Mouse (Mus musculus): Measurements from ENCODE around the gene Srrm2. TPM values are rescaled to one million over a fixed set of nuclear protein-coding genes. Genes with fewer than 3 reads are reported as not detected.

Gene Srrm2
- polyA plus RNA-seq, 1 experiment from 2014 or later = 439 TPM

GRCm38 (mm10) chr17:23776216-23776615 lies 14.1 kb upstream of the Srrm2 start:
- WGBS = 78% methylated on average over 10 of the region's 10 CpGs
- Histone ChIP-seq H3K36me3 (ENCODE audit: control insufficient read depth, insufficient read depth, low read length) (no peaks in the 10 kb centered on the region), H3K9ac (ENCODE audit: low read length) (no peak overlapping the region), H3K4me2 (no peak overlapping the region), H3K27ac (ENCODE audit: low read depth, low read length) (no peak overlapping the region), H3K4me1 (ENCODE audit: control insufficient read depth, insufficient read depth, low read length) (no peaks in the 10 kb centered on the region; the same call in 1 of the 2 replicates), H3K27me3 (ENCODE audit: control insufficient read depth, insufficient read depth, low read length) (no peaks in the 10 kb centered on the region), H3K9me3 (ENCODE audit: control insufficient read depth, low read length) (no peaks in the 10 kb centered on the region), H3K4me3 (ENCODE audit: low read depth, low read length) (no peak overlapping the region)
- ATAC-seq (ENCODE audit: low FRiP score) = no peak
- DNase-seq (ENCODE audit: low spot score, missing footprints) = peak; percentile 66

- ATAC-seq (ENCODE audit: low FRiP score) (no peak), DNase-seq (ENCODE audit: low spot score, missing footprints) (no peak)
- no peak overlapping the region for H3K27ac ChIP-seq (ENCODE audit: low read depth, low read length)
- H3K4me1 ChIP-seq (ENCODE audit: control insufficient read depth, insufficient read depth, low read length) = no peaks in the 10 kb centered on the region
- H3K4me3 ChIP-seq (ENCODE audit: low read depth, low read length) = no peak overlapping the region
- H3K9me3 ChIP-seq (ENCODE audit: control insufficient read depth, low read length) = no peaks in the 10 kb centered on the region
- 72% methylated on average over 2 of the region's 2 CpGs for WGBS
- no peaks in the 10 kb centered on the region for H3K27me3 ChIP-seq (ENCODE audit: control insufficient read depth, insufficient read depth, low read length)
- no peak overlapping the region for H3K9ac ChIP-seq (ENCODE audit: low read length)
- no peaks in the 10 kb centered on the region for H3K36me3 ChIP-seq (ENCODE audit: control insufficient read depth, insufficient read depth, low read length)
- no peak overlapping the region for H3K4me2 ChIP-seq
These were observed 13.2 kb upstream of the Srrm2 start for GRCm38 (mm10) chr17:23777141-23777540.

- Histone ChIP-seq H3K27me3 (ENCODE audit: control insufficient read depth, insufficient read depth, low read length) (no peaks in the 10 kb centered on the region), H3K9me3 (ENCODE audit: control insufficient read depth, low read length) (no peaks in the 10 kb centered on the region), H3K36me3 (ENCODE audit: control insufficient read depth, insufficient read depth, low read length) (no peaks in the 10 kb centered on the region), H3K4me3 (ENCODE audit: low read depth, low read length) (no peak overlapping the region), H3K4me1 (ENCODE audit: control insufficient read depth, insufficient read depth, low read length) (no peaks in the 10 kb centered on the region), H3K27ac (ENCODE audit: low read depth, low read length) (no peak overlapping the region), H3K9ac (ENCODE audit: low read length) (no peak overlapping the region), H3K4me2 (no peak overlapping the region)
- no peak for ATAC-seq (ENCODE audit: low FRiP score)
- no peak for DNase-seq (ENCODE audit: low spot score, missing footprints)
- WGBS = 59% methylated on average over 2 of the region's 2 CpGs
These were observed 11.9 kb upstream of the Srrm2 start for GRCm38 (mm10) chr17:23778447-23778846.

GRCm38 (mm10) chr17:23783352-23783751 lies 7.0 kb upstream of the Srrm2 start:
- no peak overlapping the region for H3K27ac ChIP-seq (ENCODE audit: low read depth, low read length)
- DNase-seq (ENCODE audit: low spot score, missing footprints) = peak; percentile 69
- H3K9ac ChIP-seq (ENCODE audit: low read length) = no peak overlapping the region
- no peaks in the 10 kb centered on the region for H3K27me3 ChIP-seq (ENCODE audit: control insufficient read depth, insufficient read depth, low read length)
- H3K9me3 ChIP-seq (ENCODE audit: control insufficient read depth, low read length) = no peaks in the 10 kb centered on the region
- no peak overlapping the region for H3K4me3 ChIP-seq (ENCODE audit: low read depth, low read length)
- H3K4me2 ChIP-seq = no peak overlapping the region
- H3K36me3 ChIP-seq (ENCODE audit: control insufficient read depth, insufficient read depth, low read length) = no peaks in the 10 kb centered on the region
- ATAC-seq (ENCODE audit: low FRiP score) = no peak
- peaks cover 6% of the 10 kb centered on the region; the same call in 1 of the 2 replicates for H3K4me1 ChIP-seq (ENCODE audit: control insufficient read depth, insufficient read depth, low read length)

- WGBS = 4% methylated on average over 39 of the region's 43 CpGs
- no peaks in the 10 kb centered on the region for H3K27me3 ChIP-seq (ENCODE audit: control insufficient read depth, insufficient read depth, low read length)
- peak within 1 kb of the TSS; percentile 70 for H3K4me2 ChIP-seq
- DNase-seq (ENCODE audit: low spot score, missing footprints) = peak; percentile 96
- peaks cover 18% of the 10 kb centered on the region for H3K4me1 ChIP-seq (ENCODE audit: control insufficient read depth, insufficient read depth, low read length)
- H3K4me3 ChIP-seq (ENCODE audit: low read depth, low read length) = peak within 1 kb of the TSS; percentile 47
- peak; percentile 71 for ATAC-seq (ENCODE audit: low FRiP score)
- no peaks in the 10 kb centered on the region for H3K36me3 ChIP-seq (ENCODE audit: control insufficient read depth, insufficient read depth, low read length)
- peak within 1 kb of the TSS; percentile 74 for H3K9ac ChIP-seq (ENCODE audit: low read length)
- H3K9me3 ChIP-seq (ENCODE audit: control insufficient read depth, low read length) = no peaks in the 10 kb centered on the region
- H3K27ac ChIP-seq (ENCODE audit: low read depth, low read length) = peak within 1 kb of the TSS; percentile 30; the same call in 1 of the 2 replicates
These were observed 4.5 kb upstream of the Srrm2 start, which contains the start of gene Flywch2 for GRCm38 (mm10) chr17:23785561-23786471. TSS of gene Flywch2 (minus strand) at chr17:23786081.

GRCm38 (mm10) chr17:23786510-23786931 lies 3.8 kb upstream of the Srrm2 start:
- H3K27ac ChIP-seq (ENCODE audit: low read depth, low read length) = peak overlapping the region; percentile 30; the same call in 1 of the 2 replicates

GRCm38 (mm10) chr17:23788973-23789372 lies 1.4 kb upstream of the Srrm2 start:
- no peaks in the 10 kb centered on the region for H3K9me3 ChIP-seq (ENCODE audit: control insufficient read depth, low read length)
- H3K4me1 ChIP-seq (ENCODE audit: control insufficient read depth, insufficient read depth, low read length) = peaks cover 20% of the 10 kb centered on the region
- 91% methylated on average over 4 of the region's 4 CpGs for WGBS
- H3K9ac ChIP-seq (ENCODE audit: low read length) = no peak overlapping the region
- no peaks in the 10 kb centered on the region for H3K36me3 ChIP-seq (ENCODE audit: control insufficient read depth, insufficient read depth, low read length)
- no peak overlapping the region for H3K4me3 ChIP-seq (ENCODE audit: low read depth, low read length)
- ATAC-seq (ENCODE audit: low FRiP score) (no peak), DNase-seq (ENCODE audit: low spot score, missing footprints) (peak; percentile 64)
- H3K4me2 ChIP-seq = no peak overlapping the region
- H3K27ac ChIP-seq (ENCODE audit: low read depth, low read length) = no peak overlapping the region
- H3K27me3 ChIP-seq (ENCODE audit: control insufficient read depth, insufficient read depth, low read length) = no peaks in the 10 kb centered on the region

More at GRCm38 (mm10) chr17:23786510-23786931, 3.8 kb upstream of the Srrm2 start:
- Histone ChIP-seq H3K4me2 (peak overlapping the region; percentile 70), H3K4me1 (ENCODE audit: control insufficient read depth, insufficient read depth, low read length) (peaks cover 20% of the 10 kb centered on the region), H3K27me3 (ENCODE audit: control insufficient read depth, insufficient read depth, low read length) (no peaks in the 10 kb centered on the region), H3K9ac (ENCODE audit: low read length) (peak overlapping the region; percentile 74; the same call in 1 of the 2 replicates), H3K4me3 (ENCODE audit: low read depth, low read length) (peak overlapping the region; percentile 47), H3K9me3 (ENCODE audit: control insufficient read depth, low read length) (no peaks in the 10 kb centered on the region), H3K36me3 (ENCODE audit: control insufficient read depth, insufficient read depth, low read length) (no peaks in the 10 kb centered on the region)
- WGBS = 17% methylated on average over 13 of the region's 13 CpGs
- DNase-seq (ENCODE audit: low spot score, missing footprints) (peak; percentile 94), ATAC-seq (ENCODE audit: low FRiP score) (peak; percentile 55)

- peak overlapping the region; percentile 78 for H3K27ac ChIP-seq (ENCODE audit: low read depth, low read length)
- peak overlapping the region; percentile 57 for H3K4me2 ChIP-seq
- no peaks in the 10 kb centered on the region for H3K36me3 ChIP-seq (ENCODE audit: control insufficient read depth, insufficient read depth, low read length)
- DNase-seq (ENCODE audit: low spot score, missing footprints) (peak; percentile 93), ATAC-seq (ENCODE audit: low FRiP score) (no peak)
- peaks cover 20% of the 10 kb centered on the region for H3K4me1 ChIP-seq (ENCODE audit: control insufficient read depth, insufficient read depth, low read length)
- WGBS = 8% methylated on average over 8 of the region's 8 CpGs
- H3K27me3 ChIP-seq (ENCODE audit: control insufficient read depth, insufficient read depth, low read length) = no peaks in the 10 kb centered on the region
- H3K9me3 ChIP-seq (ENCODE audit: control insufficient read depth, low read length) = no peaks in the 10 kb centered on the region
- peak overlapping the region; percentile 74 for H3K9ac ChIP-seq (ENCODE audit: low read length)
- peak overlapping the region; percentile 31 for H3K4me3 ChIP-seq (ENCODE audit: low read depth, low read length)
These were observed 523 bp upstream of the Srrm2 start for GRCm38 (mm10) chr17:23789749-23790268.

GRCm38 (mm10) chr17:23791079-23791357 lies 686 bp downstream of the Srrm2 start:
- Histone ChIP-seq H3K4me2 (peak overlapping the region; percentile 57), H3K9ac (ENCODE audit: low read length) (peak overlapping the region; percentile 74), H3K9me3 (ENCODE audit: control insufficient read depth, low read length) (no peaks in the 10 kb centered on the region), H3K27me3 (ENCODE audit: control insufficient read depth, insufficient read depth, low read length) (no peaks in the 10 kb centered on the region), H3K4me1 (ENCODE audit: control insufficient read depth, insufficient read depth, low read length) (peaks cover 18% of the 10 kb centered on the region), H3K27ac (ENCODE audit: low read depth, low read length) (peak overlapping the region; percentile 78), H3K4me3 (ENCODE audit: low read depth, low read length) (no peak overlapping the region), H3K36me3 (ENCODE audit: control insufficient read depth, insufficient read depth, low read length) (no peaks in the 10 kb centered on the region)
- WGBS = 77% methylated on average over 2 of the region's 2 CpGs
- ATAC-seq (ENCODE audit: low FRiP score) = no peak; the same call in 1 of the 2 replicates
- DNase-seq (ENCODE audit: low spot score, missing footprints) = no peak
